Mouse (Mus musculus) thymus, adult 2 months (tissue): Measurements from ENCODE around the gene Thtpa. TPM values are rescaled to one million over a fixed set of nuclear protein-coding genes. Genes with fewer than 3 reads are reported as not detected.

ENCODE experiments used
- DNase-seq: peaks from one replicate; pipeline ENCODE4 v3.0.0; 2021
- H3K27ac ChIP-seq: fragments of 200-500 bp; 2 replicates; pipeline ENCODE4 v1.5.1; 2012; ENCODE audit warnings: low read length, control low read depth; ENCODE audit not compliant: control insufficient read depth, insufficient read depth
- H3K27me3 ChIP-seq: fragments of 200-500 bp; 2 replicates; pipeline ENCODE4 v1.6.1; 2012; ENCODE audit warnings: mild to moderate bottlenecking, low read length, moderate library complexity, mixed read lengths; ENCODE audit not compliant: control insufficient read depth, insufficient read depth
- H3K36me3 ChIP-seq: fragments of 200-500 bp; 2 replicates; pipeline ENCODE4 v1.6.1; 2012; ENCODE audit warnings: mild to moderate bottlenecking, low read length, moderate library complexity; ENCODE audit not compliant: control insufficient read depth, insufficient read depth
- H3K4me1 ChIP-seq: fragments of 200-500 bp; replicated peaks from 2 replicates; pipeline ENCODE4 v1.6.1; 2012; ENCODE audit warnings: low read length; ENCODE audit not compliant: control insufficient read depth, insufficient read depth
- H3K4me3 ChIP-seq: fragments of 200-500 bp; 2 replicates; pipeline ENCODE4 v1.5.1; 2012; ENCODE audit warnings: mild to moderate bottlenecking, low read length, control low read depth, moderate library complexity; ENCODE audit not compliant: control insufficient read depth, insufficient read depth
- CTCF ChIP-seq: fragments of 200-500 bp; IDR thresholded peaks from 2 replicates; pipeline ENCODE4 v1.5.1; 2012; ENCODE audit warnings: mild to moderate bottlenecking, control low read depth, low read length, moderate library complexity, borderline replicate concordance; ENCODE audit not compliant: control insufficient read depth, poor library complexity, insufficient read depth; ENCODE audit errors: extremely low read depth
- POLR2A ChIP-seq: fragments of 200-500 bp; IDR thresholded peaks from 2 replicates; pipeline ENCODE4 v1.6.1; 2012; ENCODE audit warnings: mild to moderate bottlenecking, low read length, control low read depth, moderate library complexity; ENCODE audit not compliant: control insufficient read depth, poor library complexity, insufficient read depth; ENCODE audit errors: extremely low read depth
- WGBS: fragments of 180-500 bp; shearing (Covaris S2); methylation state at CpG from one replicate; pipeline ENCODE4 v1.1.7; 2018; 5-methylcytosine and 5-hydroxymethylcytosine counted together
- polyA plus RNA-seq: library from polyadenylated mRNA; depleted of rRNA; stranded (reverse); fragments of >200 nt; gene quantifications from 2 replicates; pipeline ENCODE4 v1.2.3, GENCODE M21; 2012; rRNA removed

Thtpa gene
- polyA plus RNA-seq, 1 experiment: 6.0 TPM

- DNase-seq: peak; percentile 69
- Histone ChIP-seq H3K4me3 (no peak overlapping the region), H3K27ac (no peak overlapping the region), H3K27me3 (no peaks in the 10 kb centered on the region), H3K36me3 (no peaks in the 10 kb centered on the region), H3K4me1 (0 out of 2 replicates have a peak, but pooled peaks cover 3% of the 10 kb centered on the region)
- TF ChIP-seq POLR2A (no peak), CTCF (no peak)
- 40% methylated on average over 5 of the region's 5 CpGs for WGBS
These were observed 53.9 kb downstream of the Thtpa start for GRCm38 (mm10) chr14:55148363-55148915.

Other genes with a start within 250 kb of the Thtpa start
- gene Homez, start 223.8 kb upstream of the Thtpa start, polyA plus RNA-seq: 4.7 and 5.9 TPM in 2 replicates
- gene Ppp1r3e, start 217.2 kb upstream of the Thtpa start, polyA plus RNA-seq: 14.3 and 18.2 TPM in 2 replicates
- gene Bcl2l2, start 211.4 kb upstream of the Thtpa start, polyA plus RNA-seq: 21.4 and 23.5 TPM in 2 replicates
- gene Gm20521, start 211.3 kb upstream of the Thtpa start, polyA plus RNA-seq: 0.28 and 1.9 TPM in 2 replicates
- gene Pabpn1, start 202.3 kb upstream of the Thtpa start, polyA plus RNA-seq: 190 and 219 TPM in 2 replicates
- 25.7 and 29.9 TPM in 2 replicates for gene Slc22a17, start 181.7 kb upstream of the Thtpa start, polyA plus RNA-seq
- 20.0 and 25.0 TPM in 2 replicates for gene Efs, start 168.7 kb upstream of the Thtpa start, polyA plus RNA-seq
- gene Il25, start 162.1 kb upstream of the Thtpa start, polyA plus RNA-seq: 0.11 and 0.50 TPM in 2 replicates
- 0.67 and 0.92 TPM in 2 replicates for gene Cmtm5, start 158.5 kb upstream of the Thtpa start, polyA plus RNA-seq
- 13.4 and 159 TPM in 2 replicates for gene Myh6, start 127.9 kb upstream of the Thtpa start, polyA plus RNA-seq
- gene Gm17428, start 117.9 kb upstream of the Thtpa start, polyA plus RNA-seq: not detected in 2 replicates
- gene Myh7, start 100.2 kb upstream of the Thtpa start, polyA plus RNA-seq: 0.23 and 0.96 TPM in 2 replicates
- gene Ngdn, start 79.3 kb upstream of the Thtpa start, polyA plus RNA-seq: 24.6 and 31.0 TPM in 2 replicates
- 6.3 and 6.6 TPM in 2 replicates for gene Zfhx2, start 2.5 kb upstream of the Thtpa start, polyA plus RNA-seq
- 91.5 and 94.5 TPM in 2 replicates for gene Ap1g2, start 11.8 kb downstream of the Thtpa start, polyA plus RNA-seq
- 0.37 and 0.51 TPM in 2 replicates for gene Jph4, start 22.2 kb downstream of the Thtpa start, polyA plus RNA-seq
- gene Dhrs2, start 127.2 kb downstream of the Thtpa start, polyA plus RNA-seq: 0.10 and 0.50 TPM in 2 replicates